Mouse (Mus musculus) layer of hippocampus, adult 2 months (tissue): ENCODE results near the gene Olfr878. TPM values are rescaled to one million over a fixed set of nuclear protein-coding genes. Genes with fewer than 3 reads are reported as not detected.

Experiments
- DNase-seq, 2 experiments: peaks; one replicate each; pipeline ENCODE4 v3.0.0; 2022; ENCODE audit warnings: low spot score in 2 of 2
- H3K27ac ChIP-seq: fragments of 200-600 bp; 2 replicates; pipeline ENCODE4 v1.8.1; 2022
- H3K4me3 ChIP-seq: fragments of 200-600 bp; 2 replicates; pipeline ENCODE4 v1.8.1; 2022; ENCODE audit warnings: mild to moderate bottlenecking
- CTCF ChIP-seq: fragments of 200-600 bp; conservative IDR thresholded peaks from 2 replicates; pipeline ENCODE4 v1.8.1; 2022; ENCODE audit warnings: antibody characterized with exemption, mild to moderate bottlenecking, moderate library complexity
- total RNA-seq, 2 experiments: library from RNA; stranded (reverse); gene quantifications; 2 replicates each; pipeline ENCODE4 v1.2.3; 2021

The Olfr878 gene
- total RNA-seq, 2 experiments from 2014 or later: not detected

DNA sequence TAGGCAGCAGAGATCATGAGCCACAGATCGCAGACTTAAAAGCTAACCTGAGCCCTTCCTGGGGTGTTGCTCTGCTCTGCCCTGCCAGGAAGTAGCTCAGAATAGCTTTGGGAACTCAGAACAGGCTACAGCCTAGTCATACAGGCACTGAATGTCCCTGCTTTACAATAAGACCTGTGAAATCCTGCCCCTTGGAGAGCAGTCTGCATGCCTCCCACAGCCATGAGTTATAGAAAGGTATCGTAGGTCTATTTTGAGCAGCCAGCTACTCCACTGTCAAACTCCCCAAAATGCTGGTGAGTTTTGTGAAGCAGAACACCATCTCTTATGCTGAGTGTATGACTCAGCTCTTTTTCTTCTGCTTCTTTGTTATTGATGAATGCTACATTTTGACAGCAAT lies 23.5 kb downstream of the Olfr878 start:
- no peak overlapping the region for H3K27ac ChIP-seq
- no peak for DNase-seq
- no peak for TF ChIP-seq CTCF
- no peak overlapping the region for H3K4me3 ChIP-seq

Other genes with a start within 250 kb of the Olfr878 start
- gene Panx3, start 248.6 kb upstream of the Olfr878 start, total RNA-seq: not detected
- gene Olfr160, start 201.6 kb upstream of the Olfr878 start, total RNA-seq: not detected
- not detected for gene Olfr874, start 172.7 kb upstream of the Olfr878 start, total RNA-seq
- not detected for gene Olfr875, start 146.0 kb upstream of the Olfr878 start, total RNA-seq
- gene Olfr876, start 114.8 kb upstream of the Olfr878 start, total RNA-seq: not detected
- not detected for gene Olfr877, start 63.6 kb upstream of the Olfr878 start, total RNA-seq
- not detected for gene Olfr145, start 21.1 kb upstream of the Olfr878 start, total RNA-seq
- not detected for gene Olfr881, start 74.0 kb downstream of the Olfr878 start, total RNA-seq
- not detected for gene Olfr883, start 108.0 kb downstream of the Olfr878 start, total RNA-seq
- not detected for gene Olfr884, start 128.7 kb downstream of the Olfr878 start, total RNA-seq
- not detected for gene Olfr885, start 143.5 kb downstream of the Olfr878 start, total RNA-seq
- not detected for gene Olfr887, start 166.2 kb downstream of the Olfr878 start, total RNA-seq
- not detected for gene Olfr888, start 190.3 kb downstream of the Olfr878 start, total RNA-seq
- gene Olfr889, start 197.4 kb downstream of the Olfr878 start, total RNA-seq: not detected
- gene Olfr890, start 224.7 kb downstream of the Olfr878 start, total RNA-seq: not detected